Mouse (Mus musculus): ENCODE measurements at regions not wholly inside any gene's neighbourhood (a gene's known extent, or its start where the extent isn't known, plus 50 kb on each side); places are given as distances from the start of the nearest gene placed in this dataset.

DNA sequence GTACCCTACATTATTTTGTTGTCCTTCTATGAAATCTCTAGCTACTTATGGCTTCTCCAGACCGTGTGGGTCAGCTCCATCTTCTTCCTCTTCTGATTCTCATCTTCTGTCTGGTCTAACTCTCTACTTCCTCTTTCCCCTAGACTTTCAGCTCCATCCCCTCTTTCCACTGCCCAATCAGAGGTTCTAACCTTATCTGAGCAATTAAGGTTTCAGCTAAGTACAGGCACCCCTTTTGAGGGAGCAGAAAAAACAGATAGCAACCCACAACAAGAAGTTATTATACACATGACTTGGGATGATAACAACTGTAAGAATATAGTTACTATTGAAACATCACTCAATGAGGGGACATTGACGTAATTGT is 136.8 kb upstream of the Meis1 start:
- WGBS, result 24% methylated on average over 2 of the region's 2 CpGs
- TF ChIP-seq CTCF (IDR thresholded peaks at IDR 0.05; ENCODE audit: control insufficient read depth, insufficient read depth, low read length) (no peak), POLR2A (IDR thresholded peaks at IDR 0.05; ENCODE audit: borderline replicate concordance, control insufficient read depth, low read depth, low read length) (no peak)

DNA sequence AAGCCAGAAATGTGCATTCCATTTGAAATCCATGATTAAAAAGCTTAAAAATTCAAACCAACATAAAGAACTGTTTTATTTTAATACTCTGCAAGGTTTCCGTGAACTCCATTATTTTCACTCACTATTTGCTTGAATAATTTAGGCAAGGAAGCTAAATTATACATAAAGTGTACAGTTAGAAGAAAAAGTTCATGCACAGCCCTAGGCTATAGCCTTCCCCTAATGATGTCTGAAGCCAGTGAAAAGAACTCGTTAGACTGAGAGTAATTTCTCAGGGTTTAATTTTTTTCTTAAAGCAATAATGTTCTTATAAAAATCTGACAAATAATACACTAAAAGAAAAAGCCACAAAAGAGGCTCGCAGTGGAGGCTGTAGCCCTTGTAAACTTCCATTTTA is 141.4 kb upstream of the Meis1 start:
- H3K27ac ChIP-seq (ENCODE audit: control insufficient read depth, insufficient read depth, low read depth, low read length, poor library complexity), result no peak overlapping the region
- no peaks in the 10 kb centered on the region for H3K4me1 ChIP-seq (ENCODE audit: control insufficient read depth, insufficient read depth, low read length)
- TF ChIP-seq POLR2A (IDR thresholded peaks at IDR 0.05; ENCODE audit: borderline replicate concordance, control insufficient read depth, low read depth, low read length) (no peak), CTCF (IDR thresholded peaks at IDR 0.05; ENCODE audit: control insufficient read depth, insufficient read depth, low read length) (no peak)
- no peak overlapping the region for H3K4me3 ChIP-seq (replicated peaks; ENCODE audit: control insufficient read depth, low read depth, low read length)
- WGBS, result 59% methylated on average over 3 of the region's 3 CpGs

More for the DNA sequence above, 136.8 kb upstream of the Meis1 start:
- Histone ChIP-seq H3K4me3 (replicated peaks; ENCODE audit: control insufficient read depth, low read depth, low read length) (no peak overlapping the region), H3K27ac (ENCODE audit: control insufficient read depth, insufficient read depth, low read depth, low read length, poor library complexity) (no peak overlapping the region), H3K4me1 (ENCODE audit: control insufficient read depth, insufficient read depth, low read length) (no peaks in the 10 kb centered on the region)

DNA sequence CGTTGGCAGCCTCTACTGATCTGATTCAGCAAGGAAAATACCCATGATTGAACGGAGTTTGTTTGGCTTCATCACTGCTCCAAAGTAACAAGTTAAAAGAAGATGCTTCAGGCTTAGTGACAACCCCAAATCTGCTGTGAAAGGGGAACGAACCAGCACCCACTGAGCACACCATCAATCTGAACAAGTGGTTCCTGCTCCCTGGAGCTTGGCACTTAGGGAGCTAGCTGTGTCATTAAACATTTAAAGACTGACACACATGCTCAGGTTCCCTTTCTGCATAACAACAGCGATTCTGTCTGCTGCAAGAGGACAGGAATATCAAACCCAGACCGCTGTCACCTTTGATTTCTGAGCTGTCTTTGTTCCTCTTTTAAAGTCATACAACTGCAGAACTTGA is 141.9 kb upstream of the Meis1 start:
- Histone ChIP-seq H3K4me3 (replicated peaks; ENCODE audit: control insufficient read depth, low read depth, low read length) (no peak overlapping the region), H3K27ac (ENCODE audit: control insufficient read depth, insufficient read depth, low read depth, low read length, poor library complexity) (no peak overlapping the region), H3K4me1 (ENCODE audit: control insufficient read depth, insufficient read depth, low read length) (no peaks in the 10 kb centered on the region)
- 40% methylated on average over 5 of the region's 5 CpGs for WGBS
- TF ChIP-seq POLR2A (IDR thresholded peaks at IDR 0.05; ENCODE audit: borderline replicate concordance, control insufficient read depth, low read depth, low read length) (no peak), CTCF (IDR thresholded peaks at IDR 0.05; ENCODE audit: control insufficient read depth, insufficient read depth, low read length) (no peak)

DNA sequence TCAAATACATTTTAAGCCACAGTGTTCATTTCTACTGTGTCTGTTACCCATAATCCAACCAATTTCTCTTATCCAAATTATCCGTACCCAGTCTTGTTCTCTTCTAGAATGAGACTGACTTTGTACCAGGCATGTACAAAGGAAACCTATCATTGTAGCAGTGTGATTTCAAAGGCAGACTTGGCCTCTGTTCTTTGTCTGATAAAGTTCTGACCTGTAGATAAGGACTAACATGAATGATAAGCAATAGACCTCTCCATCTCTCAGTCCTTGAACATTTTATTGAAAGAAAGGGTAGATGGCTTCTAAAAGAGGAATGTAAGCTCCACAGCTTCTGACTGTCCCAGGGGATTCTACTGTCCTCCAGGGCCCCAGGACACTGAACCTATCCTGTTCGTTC is 152.2 kb upstream of the Meis1 start:
- TF ChIP-seq POLR2A (IDR thresholded peaks at IDR 0.05; ENCODE audit: borderline replicate concordance, control insufficient read depth, low read depth, low read length) (no peak), CTCF (IDR thresholded peaks at IDR 0.05; ENCODE audit: control insufficient read depth, insufficient read depth, low read length) (no peak)
- Histone ChIP-seq H3K27ac (ENCODE audit: control insufficient read depth, insufficient read depth, low read depth, low read length, poor library complexity) (no peak overlapping the region), H3K4me3 (replicated peaks; ENCODE audit: control insufficient read depth, low read depth, low read length) (no peak overlapping the region), H3K4me1 (ENCODE audit: control insufficient read depth, insufficient read depth, low read length) (no peaks in the 10 kb centered on the region)
- WGBS, result 75% methylated on average over 2 of the region's 2 CpGs

DNA sequence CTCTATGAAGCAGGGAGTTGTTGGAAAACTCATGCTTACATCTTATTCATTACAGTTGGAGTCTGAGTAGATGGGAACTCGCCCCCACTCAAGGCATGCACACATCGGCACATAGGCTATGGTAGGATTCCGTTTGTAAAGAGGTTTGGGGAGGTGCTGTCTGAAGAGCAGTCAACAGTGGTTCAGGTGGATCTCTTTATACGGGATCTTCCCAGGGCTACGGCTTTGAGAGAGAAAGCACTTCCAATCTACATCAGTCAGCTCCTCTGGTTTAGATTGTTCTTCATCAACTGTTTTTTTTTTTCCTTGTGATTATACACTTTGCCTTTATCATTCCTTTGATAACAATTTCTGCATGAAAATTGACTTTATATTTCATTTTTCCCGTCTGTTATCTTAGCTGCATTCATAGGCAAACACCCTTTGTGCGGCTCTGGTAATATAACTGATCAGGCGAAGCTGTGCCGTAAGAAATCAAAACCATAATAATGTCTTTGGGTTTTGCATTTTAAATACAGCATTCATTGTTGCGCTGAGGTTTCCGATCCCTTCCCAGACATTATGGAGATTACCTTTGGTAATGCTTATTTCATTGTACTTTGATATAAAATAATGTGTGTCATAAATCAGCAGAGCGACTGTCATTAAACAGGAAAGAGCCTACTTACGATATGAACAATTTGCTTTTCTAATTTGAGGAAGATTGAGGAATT is 155.7 kb upstream of the Meis1 start:
- WGBS, result 88% methylated on average over 13 of the region's 13 CpGs
- Histone ChIP-seq H3K4me3 (replicated peaks; ENCODE audit: control insufficient read depth, low read depth, low read length) (no peak overlapping the region), H3K4me1 (ENCODE audit: control insufficient read depth, insufficient read depth, low read length) (no peaks in the 10 kb centered on the region), H3K27ac (ENCODE audit: control insufficient read depth, insufficient read depth, low read depth, low read length, poor library complexity) (no peak overlapping the region)
- TF ChIP-seq CTCF (IDR thresholded peaks at IDR 0.05; ENCODE audit: control insufficient read depth, insufficient read depth, low read length), result no peak
- TF ChIP-seq POLR2A (IDR thresholded peaks at IDR 0.05; ENCODE audit: borderline replicate concordance, control insufficient read depth, low read depth, low read length), result no peak

DNA sequence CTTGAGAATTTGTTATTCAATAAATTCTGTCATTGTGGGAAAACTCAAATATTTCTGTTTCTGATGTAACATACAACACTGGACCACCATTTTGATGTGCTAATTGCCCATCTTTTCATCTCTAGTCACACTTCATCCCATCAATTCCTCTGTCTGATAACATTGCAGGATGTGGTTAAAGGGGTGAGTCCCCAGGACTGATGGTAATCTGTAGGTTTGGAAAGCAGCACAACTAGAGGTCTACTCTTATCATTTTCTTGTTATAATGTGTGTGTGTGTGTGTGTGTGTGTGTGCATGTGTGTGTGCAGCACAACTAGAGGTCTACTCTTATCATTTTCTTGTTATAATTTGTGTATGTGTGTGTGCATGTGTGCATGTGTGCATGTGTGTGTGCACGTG is 160.5 kb upstream of the Meis1 start:
- WGBS, result 84% methylated on average over 1 of the region's 1 CpGs
- H3K4me1 ChIP-seq (ENCODE audit: control insufficient read depth, insufficient read depth, low read length), result no peaks in the 10 kb centered on the region
- no peak for TF ChIP-seq POLR2A (IDR thresholded peaks at IDR 0.05; ENCODE audit: borderline replicate concordance, control insufficient read depth, low read depth, low read length)
- no peak for TF ChIP-seq CTCF (IDR thresholded peaks at IDR 0.05; ENCODE audit: control insufficient read depth, insufficient read depth, low read length)
- no peak overlapping the region for H3K4me3 ChIP-seq (replicated peaks; ENCODE audit: control insufficient read depth, low read depth, low read length)
- H3K27ac ChIP-seq (ENCODE audit: control insufficient read depth, insufficient read depth, low read depth, low read length, poor library complexity), result no peak overlapping the region

DNA sequence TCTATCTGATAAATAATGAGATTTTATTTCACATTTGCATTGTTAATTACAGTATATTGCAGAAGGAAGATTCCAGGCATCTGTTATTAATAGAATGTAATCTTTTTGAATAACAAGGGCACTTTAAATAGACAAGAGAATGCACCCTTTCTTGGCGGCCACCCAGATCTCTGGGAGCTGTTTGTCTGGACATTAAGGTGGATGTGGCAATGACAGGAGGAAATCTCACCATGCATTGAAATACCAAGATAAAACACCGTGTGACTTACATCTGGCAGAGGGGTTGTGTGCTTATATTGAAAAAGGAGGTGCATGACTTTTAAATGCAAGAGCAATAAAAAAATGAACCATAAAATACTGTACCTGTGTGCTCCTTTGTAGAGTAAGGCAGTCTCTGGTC is 171.0 kb upstream of the Meis1 start:
- WGBS, result 23% methylated on average over 2 of the region's 2 CpGs
- H3K27ac ChIP-seq (ENCODE audit: control insufficient read depth, insufficient read depth, low read depth, low read length, poor library complexity), result no peak overlapping the region
- TF ChIP-seq POLR2A (IDR thresholded peaks at IDR 0.05; ENCODE audit: borderline replicate concordance, control insufficient read depth, low read depth, low read length), result no peak
- no peak for TF ChIP-seq CTCF (IDR thresholded peaks at IDR 0.05; ENCODE audit: control insufficient read depth, insufficient read depth, low read length)
- no peak overlapping the region for H3K4me3 ChIP-seq (replicated peaks; ENCODE audit: control insufficient read depth, low read depth, low read length)
- no peaks in the 10 kb centered on the region for H3K4me1 ChIP-seq (ENCODE audit: control insufficient read depth, insufficient read depth, low read length)

DNA sequence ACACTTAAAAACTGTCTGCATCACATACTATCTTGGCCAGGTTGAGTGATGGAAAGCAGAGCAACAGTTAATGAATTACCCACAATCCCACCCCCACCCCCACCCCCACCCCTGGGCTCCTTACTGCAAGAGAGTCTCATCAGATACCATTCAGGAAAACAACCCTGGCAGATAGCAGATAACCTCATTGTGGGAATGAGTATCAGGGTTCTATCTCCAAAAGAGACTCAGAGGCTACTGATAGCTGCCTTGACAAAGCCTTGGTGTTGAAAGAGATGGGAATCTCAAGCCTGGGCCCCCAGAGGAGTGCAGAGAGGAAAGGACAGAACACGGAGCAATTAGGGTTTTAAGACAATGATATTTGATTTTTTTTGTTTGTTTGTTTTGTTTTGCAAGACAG is 175.7 kb upstream of the Meis1 start:
- TF ChIP-seq POLR2A (IDR thresholded peaks at IDR 0.05; ENCODE audit: borderline replicate concordance, control insufficient read depth, low read depth, low read length) (no peak), CTCF (IDR thresholded peaks at IDR 0.05; ENCODE audit: control insufficient read depth, insufficient read depth, low read length) (no peak)
- H3K4me1 ChIP-seq (ENCODE audit: control insufficient read depth, insufficient read depth, low read length), result no peaks in the 10 kb centered on the region
- H3K4me3 ChIP-seq (replicated peaks; ENCODE audit: control insufficient read depth, low read depth, low read length), result no peak overlapping the region
- WGBS, result 61% methylated on average over 1 of the region's 1 CpGs
- no peak overlapping the region for H3K27ac ChIP-seq (ENCODE audit: control insufficient read depth, insufficient read depth, low read depth, low read length, poor library complexity)

DNA sequence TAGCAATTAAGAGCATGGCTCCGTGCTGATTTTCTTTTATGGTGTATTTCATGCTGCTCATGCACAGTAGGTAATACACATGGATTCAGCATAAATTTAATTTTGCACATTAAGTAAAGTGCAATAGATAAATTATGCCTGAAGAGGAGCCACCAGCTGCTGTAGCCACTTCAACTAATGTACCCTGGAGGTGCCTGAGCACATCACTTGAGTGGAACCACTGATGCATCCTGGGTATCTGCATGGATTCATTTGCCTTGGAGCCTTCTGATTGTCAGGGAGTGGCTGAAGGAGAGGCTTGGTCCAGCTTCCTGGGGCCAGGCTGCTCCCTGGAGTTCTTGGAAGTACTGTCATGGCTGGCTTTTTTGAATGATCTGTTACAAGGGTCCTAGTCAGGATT is 179.0 kb upstream of the Meis1 start:
- H3K27ac ChIP-seq (ENCODE audit: control insufficient read depth, insufficient read depth, low read depth, low read length, poor library complexity), result no peak overlapping the region
- WGBS, result 82% methylated on average over 1 of the region's 1 CpGs
- H3K4me1 ChIP-seq (ENCODE audit: control insufficient read depth, insufficient read depth, low read length), result no peaks in the 10 kb centered on the region
- H3K4me3 ChIP-seq (replicated peaks; ENCODE audit: control insufficient read depth, low read depth, low read length), result no peak overlapping the region
- no peak for TF ChIP-seq POLR2A (IDR thresholded peaks at IDR 0.05; ENCODE audit: borderline replicate concordance, control insufficient read depth, low read depth, low read length)
- TF ChIP-seq CTCF (IDR thresholded peaks at IDR 0.05; ENCODE audit: control insufficient read depth, insufficient read depth, low read length), result no peak
